Mouse (Mus musculus) cerebellum, adult 2 months (tissue): ENCODE results near the gene Hip1r. TPM values are rescaled to one million over a fixed set of nuclear protein-coding genes. Genes with fewer than 3 reads are reported as not detected.

Source experiments
- DNase-seq, 2 experiments: peaks; one replicate each; pipeline ENCODE4 v3.0.0; 2021
- H3K27ac ChIP-seq: fragments of 200-500 bp; 2 replicates; pipeline ENCODE4 v1.5.1; 2012; ENCODE audit warnings: low read length, control low read depth, inconsistent platforms; ENCODE audit not compliant: insufficient read depth
- H3K27me3 ChIP-seq: fragments of 200-500 bp; 2 replicates; pipeline ENCODE4 v1.6.1; 2012; ENCODE audit warnings: inconsistent platforms, mild to moderate bottlenecking, low read length, moderate library complexity; ENCODE audit not compliant: control insufficient read depth, insufficient read depth
- H3K4me1 ChIP-seq: fragments of 200-500 bp; 2 replicates; pipeline ENCODE4 v1.6.1; 2011; ENCODE audit warnings: low read length; ENCODE audit not compliant: control insufficient read depth, insufficient read depth
- H3K4me3 ChIP-seq: fragments of 200-500 bp; replicated peaks from 2 replicates; pipeline ENCODE3; 2011; ENCODE audit warnings: mild to moderate bottlenecking, low read depth, low read length, control low read depth; ENCODE audit not compliant: insufficient read depth
- CTCF ChIP-seq: fragments of 200-500 bp; IDR thresholded peaks from 2 replicates; pipeline ENCODE4 v1.5.1; 2011; ENCODE audit warnings: low read depth, mild to moderate bottlenecking, control low read depth, low read length, moderate library complexity, borderline replicate concordance; ENCODE audit not compliant: insufficient read depth
- POLR2A ChIP-seq: fragments of 200-500 bp; IDR thresholded peaks from 2 replicates; pipeline ENCODE4 v1.6.1; 2011; ENCODE audit warnings: low read length, control low read depth, borderline replicate concordance; ENCODE audit not compliant: insufficient read depth
- WGBS: fragments of 180-500 bp; shearing (Covaris S2); methylation state at CpG from one replicate; pipeline ENCODE4 v1.1.7; 2018; 5-methylcytosine and 5-hydroxymethylcytosine counted together
- polyA plus RNA-seq: library from polyadenylated mRNA; depleted of rRNA; stranded (reverse); fragments of >200 nt; gene quantifications from 2 replicates; pipeline ENCODE4 v1.2.3, GENCODE M21; 2012

Hip1r gene
- polyA plus RNA-seq, 1 experiment, result 42.4 TPM

GRCm38 (mm10) chr5:123992794-123993193 is 19.4 kb downstream of the Hip1r start:
- WGBS, result 34% methylated on average over 5 of the region's 5 CpGs
- TF ChIP-seq CTCF (peak; percentile 93), POLR2A (no peak)
- H3K27ac ChIP-seq, result no peak overlapping the region; the same call in 1 of the 2 replicates

GRCm38 (mm10) chr5:123993263-123994036 is 20.0 kb downstream of the Hip1r start:
- Histone ChIP-seq H3K27ac (no peak overlapping the region), H3K4me1 (peaks cover 20% of the 10 kb centered on the region), H3K4me3 (no peak overlapping the region), H3K27me3 (no peaks in the 10 kb centered on the region)
- WGBS, result 35% methylated on average over 7 of the region's 7 CpGs
- DNase-seq, result peak; percentile 71 to 73
- TF ChIP-seq POLR2A (no peak), CTCF (no peak)

More at GRCm38 (mm10) chr5:123992794-123993193, 19.4 kb downstream of the Hip1r start:
- Histone ChIP-seq H3K4me1 (peaks cover 14% of the 10 kb centered on the region), H3K4me3 (no peak overlapping the region), H3K27me3 (no peaks in the 10 kb centered on the region)
- peak; percentile 79 to 89 for DNase-seq

GRCm38 (mm10) chr5:123994468-123994867 is 21.0 kb downstream of the Hip1r start:
- WGBS, result 40% methylated on average over 7 of the region's 7 CpGs
- no peak overlapping the region for H3K27ac ChIP-seq
- no peaks in the 10 kb centered on the region for H3K27me3 ChIP-seq
- DNase-seq, result no peak
- H3K4me1 ChIP-seq, result peaks cover 25% of the 10 kb centered on the region
- no peak overlapping the region for H3K4me3 ChIP-seq
- TF ChIP-seq POLR2A (no peak), CTCF (no peak)

GRCm38 (mm10) chr5:123995388-123995787 is 22.0 kb downstream of the Hip1r start:
- WGBS, result 70% methylated on average over 6 of the region's 6 CpGs
- Histone ChIP-seq H3K4me1 (peaks cover 25% of the 10 kb centered on the region), H3K4me3 (no peak overlapping the region), H3K27me3 (no peaks in the 10 kb centered on the region), H3K27ac (no peak overlapping the region)
- no peak for DNase-seq
- TF ChIP-seq POLR2A, result no peak

- no peak overlapping the region for H3K27ac ChIP-seq
- no peak overlapping the region for H3K4me3 ChIP-seq
- WGBS, result 77% methylated on average over 10 of the region's 10 CpGs
- TF ChIP-seq POLR2A (no peak), CTCF (no peak)
- H3K27me3 ChIP-seq, result no peaks in the 10 kb centered on the region
- DNase-seq, result no peak
- peaks cover 28% of the 10 kb centered on the region for H3K4me1 ChIP-seq
Measured at GRCm38 (mm10) chr5:123996194-123996593, 22.8 kb downstream of the Hip1r start.

GRCm38 (mm10) chr5:123996695-123997094 is 23.3 kb downstream of the Hip1r start:
- DNase-seq, result no peak
- no peak for TF ChIP-seq CTCF
- no peak for TF ChIP-seq POLR2A
- Histone ChIP-seq H3K27me3 (no peaks in the 10 kb centered on the region), H3K27ac (no peak overlapping the region), H3K4me1 (peaks cover 29% of the 10 kb centered on the region), H3K4me3 (no peak overlapping the region)
- 81% methylated on average over 14 of the region's 14 CpGs for WGBS

GRCm38 (mm10) chr5:123997211-123997751 is 23.9 kb downstream of the Hip1r start:
- Histone ChIP-seq H3K27me3 (no peaks in the 10 kb centered on the region), H3K4me1 (peaks cover 29% of the 10 kb centered on the region), H3K27ac (peak overlapping the region; percentile 9; the same call in 1 of the 2 replicates), H3K4me3 (no peak overlapping the region)
- peak; percentile 64 to 65 for DNase-seq
- TF ChIP-seq CTCF, result no peak
- no peak for TF ChIP-seq POLR2A
- WGBS, result 12% methylated on average over 24 of the region's 24 CpGs

GRCm38 (mm10) chr5:123997811-123998210 is 24.4 kb downstream of the Hip1r start:
- Histone ChIP-seq H3K27me3 (no peaks in the 10 kb centered on the region), H3K4me1 (peaks cover 29% of the 10 kb centered on the region), H3K4me3 (no peak overlapping the region), H3K27ac (peak overlapping the region; percentile 9; the same call in 1 of the 2 replicates)
- DNase-seq, result peak in 1 of 2 experiments; percentile 58
- 5% methylated on average over 16 of the region's 16 CpGs for WGBS
- TF ChIP-seq CTCF (no peak), POLR2A (no peak)
